Mouse (Mus musculus): ENCODE results near the gene Dcp1a. TPM values are rescaled to one million over a fixed set of nuclear protein-coding genes. Genes with fewer than 3 reads are reported as not detected.

The Dcp1a gene
- 8.2 and 12.5 TPM in 2 replicates for polyA plus RNA-seq (2012; rRNA removed)
- polyA plus RNA-seq (2014; fragmentation: Nextera tagmentation; extraction: Ambion mirVana): 6.2 and 8.5 TPM in 2 replicates

DNA sequence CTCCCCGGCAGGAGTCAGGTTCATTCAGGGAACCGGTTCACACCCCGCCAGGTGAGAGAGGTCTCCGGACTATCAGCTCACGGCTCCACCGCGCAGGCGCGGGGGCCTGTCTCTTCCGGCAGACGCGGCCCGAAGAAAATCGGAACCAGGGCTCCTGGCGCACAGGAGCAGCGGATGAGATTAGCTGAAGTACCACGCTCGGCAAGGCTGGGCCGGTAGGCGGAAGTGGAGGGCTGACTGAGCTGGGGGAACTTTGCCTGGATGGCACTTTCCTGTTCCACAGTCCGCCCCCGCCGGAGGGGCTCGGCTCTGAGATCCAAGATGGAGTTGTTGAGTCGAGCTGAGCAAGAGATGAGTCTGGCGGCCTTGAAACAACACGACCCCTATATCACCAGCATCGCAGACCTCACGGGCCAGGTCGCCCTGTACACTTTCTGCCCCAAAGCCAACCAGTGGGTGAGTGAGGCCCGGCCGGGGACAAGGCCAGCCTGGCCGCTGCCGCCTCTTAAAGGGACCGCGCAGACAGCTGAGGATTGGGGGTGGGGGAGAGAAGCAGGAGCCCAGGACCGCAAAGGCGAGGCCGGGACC lies at the start of gene Dcp1a:
Gene Dcp1a (plus strand): TSS at position 175 of the 588 bp plus-strand sequence.
- H3K4me2 ChIP-seq (ENCODE audit: low read depth): peak within 1 kb of the TSS; percentile 67
- H3K27ac ChIP-seq: peak within 1 kb of the TSS; percentile 66
- H3K4me3 ChIP-seq (ENCODE audit: insufficient read depth in 1 of 2, low read depth in 2 of 2, low read length in 2 of 2): peak within 1 kb of the TSS; percentile 85 to 99
- H3K27me3 ChIP-seq (ENCODE audit: control insufficient read depth, insufficient read depth, low read length): no peaks in the 10 kb centered on the region
- peaks cover 2 to 5% of the 10 kb centered on the region in 2 experiments; a peak in 1 of 4 replicates for H3K4me1 ChIP-seq (replicated peaks; ENCODE audit: control insufficient read depth in 2 of 2, insufficient read depth in 2 of 2, low read length in 1 of 2)
- WGBS (ENCODE audit: insufficient replicate concordance): under 1% methylated on average over 39 of the region's 39 CpGs
- no peak; the same call in 1 of the 2 replicates for TF ChIP-seq EP300 (IDR thresholded peaks at IDR 0.05; ENCODE audit: low read depth)
- peak; percentile 56 for TF ChIP-seq CTCF (IDR thresholded peaks at IDR 0.05; ENCODE audit: low read depth)
- ATAC-seq (ENCODE audit: insufficient read depth): peak; percentile 99
- no peaks in the 10 kb centered on the region; the same call in 1 of the 2 replicates for H3K36me3 ChIP-seq (replicated peaks; ENCODE audit: control insufficient read depth, insufficient read depth, low read depth)
- no peaks in the 10 kb centered on the region for H3K9me3 ChIP-seq (ENCODE audit: control insufficient read depth, low read length)
- peak within 1 kb of the TSS; percentile 98 for H3K9ac ChIP-seq (replicated peaks)
- DNase-seq (ENCODE audit: low read depth in 3 of 3, low spot score in 3 of 3): peak; percentile 89 to 90 (median 90)

DNA sequence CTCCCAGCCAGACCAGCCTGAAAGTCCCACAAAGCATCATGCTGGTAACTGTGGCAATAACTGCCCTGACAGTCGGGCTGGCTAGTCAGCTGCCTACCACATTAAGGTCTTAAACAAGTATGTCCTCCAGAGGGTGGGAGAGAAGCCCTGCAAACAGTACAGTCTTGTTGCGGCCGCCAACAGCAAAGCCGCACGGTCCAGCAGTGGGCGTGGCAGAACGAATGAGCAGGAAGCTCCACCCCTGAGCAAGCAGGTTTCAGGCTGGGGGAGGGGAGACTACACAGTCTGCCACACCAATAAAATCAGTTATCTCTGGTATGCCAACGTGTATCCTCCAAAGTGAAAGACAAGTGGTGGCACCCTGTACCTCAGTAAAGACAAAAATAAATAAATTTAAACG lies 49.7 kb upstream of the Dcp1a start:
- no peak overlapping the region for H3K4me3 ChIP-seq (ENCODE audit: insufficient read depth in 1 of 2, low read depth in 2 of 2, low read length in 2 of 2)
- H3K9me3 ChIP-seq (ENCODE audit: control insufficient read depth, low read length): no peaks in the 10 kb centered on the region
- H3K9ac ChIP-seq (replicated peaks): no peak overlapping the region
- DNase-seq (ENCODE audit: low read depth in 3 of 3, low spot score in 3 of 3) (no peak), ATAC-seq (ENCODE audit: insufficient read depth) (no peak)
- H3K36me3 ChIP-seq (replicated peaks; ENCODE audit: control insufficient read depth, insufficient read depth, low read depth): no peaks in the 10 kb centered on the region
- TF ChIP-seq EP300 (IDR thresholded peaks at IDR 0.05; ENCODE audit: low read depth) (no peak), CTCF (IDR thresholded peaks at IDR 0.05; ENCODE audit: low read depth) (no peak)
- no peak overlapping the region for H3K27ac ChIP-seq
- no peak overlapping the region for H3K4me2 ChIP-seq (ENCODE audit: low read depth)
- H3K27me3 ChIP-seq (ENCODE audit: control insufficient read depth, insufficient read depth, low read length): no peaks in the 10 kb centered on the region
- H3K4me1 ChIP-seq (replicated peaks; ENCODE audit: control insufficient read depth in 2 of 2, insufficient read depth in 2 of 2, low read length in 1 of 2): peaks cover 0 to 2% of the 10 kb centered on the region in 2 experiments; a peak in 1 of 4 replicates
- 33% methylated on average over 9 of the region's 9 CpGs for WGBS (ENCODE audit: insufficient replicate concordance)

DNA sequence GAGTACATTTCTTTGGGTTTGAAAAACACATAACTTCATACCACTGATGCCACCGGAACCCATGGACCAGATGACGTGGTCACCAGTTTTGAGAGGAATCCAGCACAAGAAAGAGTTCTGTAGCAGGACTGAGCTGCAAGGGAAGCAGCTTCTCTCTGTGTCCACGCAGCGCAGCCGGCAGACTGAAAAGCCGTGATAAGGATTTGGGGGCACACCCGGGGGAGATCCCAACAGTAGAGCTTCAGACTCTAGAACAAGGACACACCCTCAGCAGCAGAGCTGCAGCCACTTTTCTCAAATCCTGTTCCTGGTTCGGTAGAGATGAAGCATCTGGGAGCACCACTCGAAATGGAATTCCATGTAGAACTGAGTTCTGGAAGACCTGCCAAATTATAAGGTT lies 49.3 kb upstream of the Dcp1a start:
- no peaks in the 10 kb centered on the region for H3K9me3 ChIP-seq (ENCODE audit: control insufficient read depth, low read length)
- no peak overlapping the region for H3K27ac ChIP-seq
- 59% methylated on average over 9 of the region's 9 CpGs for WGBS (ENCODE audit: insufficient replicate concordance)
- no peak overlapping the region for H3K9ac ChIP-seq (replicated peaks)
- H3K36me3 ChIP-seq (replicated peaks; ENCODE audit: control insufficient read depth, insufficient read depth, low read depth): no peaks in the 10 kb centered on the region
- H3K4me2 ChIP-seq (ENCODE audit: low read depth): no peak overlapping the region
- TF ChIP-seq EP300 (IDR thresholded peaks at IDR 0.05; ENCODE audit: low read depth): no peak
- no peak for TF ChIP-seq CTCF (IDR thresholded peaks at IDR 0.05; ENCODE audit: low read depth)
- ATAC-seq (ENCODE audit: insufficient read depth): no peak
- H3K4me1 ChIP-seq (replicated peaks; ENCODE audit: control insufficient read depth in 2 of 2, insufficient read depth in 2 of 2, low read length in 1 of 2): peaks cover 0 to 2% of the 10 kb centered on the region in 2 experiments; a peak in 1 of 4 replicates
- no peak for DNase-seq (ENCODE audit: low read depth in 3 of 3, low spot score in 3 of 3)
- H3K4me3 ChIP-seq (ENCODE audit: insufficient read depth in 1 of 2, low read depth in 2 of 2, low read length in 2 of 2): no peak overlapping the region
- no peaks in the 10 kb centered on the region for H3K27me3 ChIP-seq (ENCODE audit: control insufficient read depth, insufficient read depth, low read length)

DNA sequence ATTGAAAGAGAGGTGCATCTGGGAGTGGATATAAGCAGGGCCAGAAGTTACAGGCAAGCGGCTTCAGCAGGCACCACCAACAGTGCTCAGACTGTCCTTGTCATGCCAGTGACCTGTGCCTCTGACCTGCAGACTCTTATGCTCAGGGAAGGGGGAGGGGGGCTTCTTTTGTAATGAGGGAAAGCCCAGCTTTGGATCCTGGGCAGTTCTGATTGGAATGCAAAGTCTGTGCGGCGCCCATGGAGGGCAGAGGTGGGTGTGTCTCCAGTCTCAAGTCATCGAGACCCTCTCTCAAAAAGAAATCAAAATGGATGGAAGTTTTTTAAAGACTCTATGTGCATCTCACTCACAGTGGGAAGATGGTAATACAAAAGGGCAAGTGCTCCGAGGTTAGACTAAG lies 48.9 kb upstream of the Dcp1a start:
- Histone ChIP-seq H3K27ac (no peak overlapping the region), H3K4me3 (ENCODE audit: insufficient read depth in 1 of 2, low read depth in 2 of 2, low read length in 2 of 2) (no peak overlapping the region), H3K27me3 (ENCODE audit: control insufficient read depth, insufficient read depth, low read length) (no peaks in the 10 kb centered on the region), H3K9me3 (ENCODE audit: control insufficient read depth, low read length) (no peaks in the 10 kb centered on the region), H3K36me3 (replicated peaks; ENCODE audit: control insufficient read depth, insufficient read depth, low read depth) (no peaks in the 10 kb centered on the region), H3K4me2 (ENCODE audit: low read depth) (no peak overlapping the region), H3K9ac (replicated peaks) (no peak overlapping the region), H3K4me1 (replicated peaks; ENCODE audit: control insufficient read depth in 2 of 2, insufficient read depth in 2 of 2, low read length in 1 of 2) (peaks cover 0 to 2% of the 10 kb centered on the region in 2 experiments; a peak in 1 of 4 replicates)
- ATAC-seq (ENCODE audit: insufficient read depth) (no peak), DNase-seq (ENCODE audit: low read depth in 3 of 3, low spot score in 3 of 3) (no peak)
- 66% methylated on average over 5 of the region's 5 CpGs for WGBS (ENCODE audit: insufficient replicate concordance)
- TF ChIP-seq EP300 (IDR thresholded peaks at IDR 0.05; ENCODE audit: low read depth): no peak
- TF ChIP-seq CTCF (IDR thresholded peaks at IDR 0.05; ENCODE audit: low read depth): no peak

DNA sequence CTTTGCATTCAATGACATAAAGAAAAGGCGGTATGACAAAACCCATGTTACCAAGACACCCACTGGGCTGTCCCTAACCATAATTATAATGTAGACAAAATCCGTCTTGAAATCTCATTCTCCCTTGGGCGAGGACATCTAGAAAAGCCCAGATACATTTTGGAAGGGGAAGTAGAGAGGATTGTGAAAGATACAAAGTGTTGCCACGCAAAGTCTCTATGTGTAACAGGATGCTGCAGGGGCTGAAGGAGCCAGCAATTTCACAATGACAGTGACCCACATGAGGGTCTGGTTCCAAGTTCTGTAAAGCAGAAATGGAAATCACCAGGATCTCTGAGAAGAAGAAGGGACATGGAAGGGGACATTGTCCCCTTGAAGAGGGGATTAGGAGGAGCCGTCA lies 44.0 kb upstream of the Dcp1a start:
- no peak for TF ChIP-seq CTCF (IDR thresholded peaks at IDR 0.05; ENCODE audit: low read depth)
- TF ChIP-seq EP300 (IDR thresholded peaks at IDR 0.05; ENCODE audit: low read depth): no peak
- DNase-seq (ENCODE audit: low read depth in 3 of 3, low spot score in 3 of 3): peak in 2 of 3 experiments; percentile 9 to 10
- Histone ChIP-seq H3K27ac (no peak overlapping the region), H3K9me3 (ENCODE audit: control insufficient read depth, low read length) (no peaks in the 10 kb centered on the region), H3K4me2 (ENCODE audit: low read depth) (no peak overlapping the region), H3K27me3 (ENCODE audit: control insufficient read depth, insufficient read depth, low read length) (no peaks in the 10 kb centered on the region), H3K4me1 (replicated peaks; ENCODE audit: control insufficient read depth in 2 of 2, insufficient read depth in 2 of 2, low read length in 1 of 2) (no peaks in the 10 kb centered on the region), H3K4me3 (ENCODE audit: insufficient read depth in 1 of 2, low read depth in 2 of 2, low read length in 2 of 2) (no peak overlapping the region), H3K36me3 (replicated peaks; ENCODE audit: control insufficient read depth, insufficient read depth, low read depth) (no peaks in the 10 kb centered on the region), H3K9ac (replicated peaks) (no peak overlapping the region)
- no peak for ATAC-seq (ENCODE audit: insufficient read depth)
- 55% methylated on average over 5 of the region's 5 CpGs for WGBS (ENCODE audit: insufficient replicate concordance)

All from liver, embryonic 14.5 days (tissue).